Mouse (Mus musculus) forebrain, postnatal 0 days (tissue): ENCODE results near the gene Bcl7c. TPM values are rescaled to one million over a fixed set of nuclear protein-coding genes. Genes with fewer than 3 reads are reported as not detected.
A peak's percentile ranks its signal among the peaks of the same experiment; 100 is the strongest.
"Not testable (repeated sequence)": the region's sequence is repeated elsewhere in the genome, so short reads cannot be mapped to it uniquely, and the experiment has no call there.

ENCODE experiments used
- ATAC-seq: fragments of 200-750 bp; cut with Nextera tagmentation; 2 replicates; pipeline ENCODE4 v1.8.0; 2017; ENCODE audit warnings: mild to moderate bottlenecking, moderate library complexity
- DNase-seq: peaks from one replicate; pipeline ENCODE4 v3.0.0-alpha.2; 2015
- H3K27ac ChIP-seq: fragments of 300-500 bp; sonication (generic); 2 replicates; pipeline ENCODE4 v1.5.1; 2014; ENCODE audit warnings: low read depth, mild to moderate bottlenecking, antibody characterized with exemption, low read length, moderate library complexity, mixed read lengths
- H3K27me3 ChIP-seq: fragments of 300-500 bp; sonication (generic); 2 replicates; pipeline ENCODE4 v1.6.1; 2014; ENCODE audit warnings: mild to moderate bottlenecking, low read length, mixed read lengths; ENCODE audit not compliant: insufficient read depth
- H3K36me3 ChIP-seq: fragments of 300-500 bp; sonication (generic); 2 replicates; pipeline ENCODE4 v1.6.1; 2014; ENCODE audit warnings: mild to moderate bottlenecking, moderate library complexity; ENCODE audit not compliant: insufficient read depth
- H3K4me1 ChIP-seq: fragments of 300-500 bp; sonication (generic); 2 replicates; pipeline ENCODE4 v1.6.1; 2014; ENCODE audit warnings: antibody characterized with exemption; ENCODE audit not compliant: insufficient read depth
- H3K4me2 ChIP-seq: fragments of 300-500 bp; sonication (generic); 2 replicates; pipeline ENCODE4 v1.6.1; 2014; ENCODE audit warnings: low read depth, mild to moderate bottlenecking, moderate library complexity
- H3K4me3 ChIP-seq: fragments of 300-500 bp; sonication (generic); 2 replicates; pipeline ENCODE4 v1.5.1; 2014; ENCODE audit warnings: low read depth, low read length, mixed read lengths
- H3K9ac ChIP-seq: fragments of 300-500 bp; sonication (generic); 2 replicates; pipeline ENCODE4 v1.6.1; 2014; ENCODE audit warnings: mild to moderate bottlenecking
- H3K9me3 ChIP-seq: fragments of 300-500 bp; sonication (generic); 2 replicates; pipeline ENCODE4 v1.6.1; 2016; ENCODE audit warnings: low read length
- CTCF ChIP-seq: sonication (generic); IDR thresholded peaks from 2 replicates; pipeline ENCODE4 v1.5.1; 2016; ENCODE audit warnings: antibody characterized with exemption, control low read depth, low read depth
- WGBS: fragments of 180-500 bp; shearing (Covaris S2); extraction: QIAGEN DNeasy Blood & Tissue Kit; methylation state at CpG from one replicate; pipeline ENCODE4 v1.1.7; 2014; 5-methylcytosine and 5-hydroxymethylcytosine counted together
- polyA plus RNA-seq: library from polyadenylated mRNA; unstranded; fragments of >200 nt; fragmentation: Nextera tagmentation; extraction: Ambion mirVana; gene quantifications from 2 replicates; pipeline ENCODE4 v1.2.1, GENCODE M21; 2015
- total RNA-seq: library from RNA; depleted of rRNA; stranded (reverse); fragments of >200 nt; gene quantifications from 2 replicates; pipeline ENCODE4 v1.2.3, GENCODE M21; 2014

Gene Bcl7c
- total and polyA plus RNA-seq, 2 experiments from 2014 or later = 47.5 to 102 TPM

DNA sequence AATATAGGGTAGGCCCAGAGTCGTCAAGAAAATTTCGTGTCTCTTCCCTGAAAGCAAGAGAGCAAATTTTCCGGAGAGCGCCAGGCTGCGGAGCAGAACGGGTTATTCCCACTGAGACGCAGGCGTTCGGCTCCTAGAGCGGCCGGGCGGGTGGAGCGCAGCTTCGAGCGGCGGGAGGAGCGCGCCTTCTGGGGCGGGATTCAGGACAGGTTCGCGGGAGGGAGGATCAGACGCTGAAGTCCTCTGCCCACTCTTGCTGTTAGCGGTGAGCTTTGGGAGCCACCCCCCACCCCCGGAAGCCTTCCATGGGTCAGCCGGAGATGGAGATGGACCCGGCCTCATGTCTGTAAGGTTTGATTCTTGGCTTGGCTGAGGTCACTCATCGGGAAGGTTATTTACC is 71.8 kb downstream of the Bcl7c start:
- peak; percentile 88 for DNase-seq
- Histone ChIP-seq H3K9ac (peak overlapping the region; percentile 61), H3K27ac (no peak overlapping the region), H3K36me3 (no peaks in the 10 kb centered on the region), H3K9me3 (no peaks in the 10 kb centered on the region), H3K27me3 (no peaks in the 10 kb centered on the region), H3K4me3 (peak overlapping the region; percentile 59), H3K4me2 (peak overlapping the region; percentile 64), H3K4me1 (no peaks in the 10 kb centered on the region)
- WGBS = 4% methylated on average over 27 of the region's 27 CpGs
- TF ChIP-seq CTCF = 0 out of 2 replicates have a peak, but pooled peaks have one; percentile 3
- ATAC-seq = peak; percentile 95

DNA sequence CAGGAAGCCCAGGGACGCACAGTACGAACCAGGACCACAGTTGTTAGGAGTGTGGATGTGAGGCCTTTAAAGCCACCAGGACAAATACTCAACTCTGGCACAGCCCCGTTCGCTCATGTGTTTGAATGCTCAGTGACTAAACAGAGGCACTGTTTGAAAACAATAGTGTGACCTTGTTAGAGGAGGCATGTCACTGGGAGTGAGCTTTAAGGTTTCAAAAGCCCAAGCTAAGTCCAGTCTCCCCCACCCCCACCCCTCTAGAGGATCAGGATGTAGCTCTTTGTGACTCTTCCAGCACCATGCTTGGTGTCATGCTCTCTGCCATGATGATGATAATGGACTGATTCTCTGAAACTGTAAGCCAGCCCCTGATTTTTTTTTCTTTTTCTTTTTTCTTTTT is 77.3 kb downstream of the Bcl7c start:
- no peaks in the 10 kb centered on the region for H3K27me3 ChIP-seq
- no peak overlapping the region for H3K27ac ChIP-seq
- TF ChIP-seq CTCF = no peak
- no peaks in the 10 kb centered on the region for H3K4me1 ChIP-seq
- no peaks in the 10 kb centered on the region for H3K9me3 ChIP-seq
- no peak overlapping the region for H3K9ac ChIP-seq
- ATAC-seq (no peak), DNase-seq (no peak)
- 49% methylated on average over 4 of the region's 4 CpGs for WGBS
- no peaks in the 10 kb centered on the region for H3K36me3 ChIP-seq
- H3K4me3 ChIP-seq = no peak overlapping the region
- no peak overlapping the region for H3K4me2 ChIP-seq

DNA sequence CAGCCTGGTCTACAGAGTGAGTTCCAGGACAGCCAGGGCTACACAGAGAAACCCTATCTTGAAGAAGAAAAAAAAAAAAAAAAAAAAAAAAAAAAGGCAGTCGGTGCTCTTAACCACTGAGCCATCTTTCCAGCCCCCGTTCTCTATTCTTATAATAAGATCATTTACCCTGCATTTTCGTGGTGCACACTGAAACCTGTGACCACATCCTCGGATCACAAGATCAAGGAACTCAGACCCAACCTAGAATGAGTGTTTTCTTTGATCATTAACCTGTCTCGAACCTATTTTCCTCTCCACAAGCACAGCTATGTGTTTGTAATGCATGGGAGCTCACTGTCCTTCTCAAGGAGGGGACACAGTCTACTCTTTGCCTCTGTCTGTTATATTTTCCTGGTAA is 80.1 kb downstream of the Bcl7c start:
- H3K36me3 ChIP-seq = no peaks in the 10 kb centered on the region
- H3K4me3 ChIP-seq = no peak overlapping the region
- no peak overlapping the region for H3K4me2 ChIP-seq
- no peaks in the 10 kb centered on the region for H3K9me3 ChIP-seq
- H3K9ac ChIP-seq = no peak overlapping the region
- 86% methylated on average over 5 of the region's 5 CpGs for WGBS
- H3K27me3 ChIP-seq = no peaks in the 10 kb centered on the region
- ATAC-seq = no peak
- H3K27ac ChIP-seq = no peak overlapping the region
- TF ChIP-seq CTCF = no peak
- no peaks in the 10 kb centered on the region for H3K4me1 ChIP-seq
- DNase-seq = no peak

DNA sequence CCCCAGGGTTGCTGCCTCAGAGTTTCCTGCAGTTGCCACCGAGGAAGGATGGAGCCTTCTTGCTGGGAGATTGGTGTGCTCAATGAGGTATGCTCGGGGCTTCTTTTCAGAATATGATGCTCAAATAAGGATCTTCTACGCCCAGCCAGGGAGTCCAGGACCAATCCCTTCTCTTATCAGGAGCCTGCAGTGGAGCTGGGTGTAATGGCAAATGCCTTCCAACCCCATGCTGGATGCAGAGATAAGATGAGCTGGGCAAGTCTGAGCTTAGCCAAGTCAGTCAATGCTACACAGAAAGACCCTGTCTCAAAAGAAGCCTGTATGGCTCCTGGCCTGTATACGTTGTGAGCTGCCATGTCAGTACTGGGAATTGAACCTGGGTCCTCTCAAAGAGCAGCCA is 82.3 kb downstream of the Bcl7c start:
- no peak for TF ChIP-seq CTCF
- H3K27ac ChIP-seq = no peak overlapping the region
- H3K9ac ChIP-seq = no peak overlapping the region
- no peak overlapping the region for H3K4me2 ChIP-seq
- DNase-seq (no peak), ATAC-seq (no peak)
- no peaks in the 10 kb centered on the region for H3K36me3 ChIP-seq
- H3K4me1 ChIP-seq = no peaks in the 10 kb centered on the region
- no peaks in the 10 kb centered on the region for H3K27me3 ChIP-seq
- WGBS = 92% methylated on average over 4 of the region's 4 CpGs
- no peak overlapping the region for H3K4me3 ChIP-seq
- no peaks in the 10 kb centered on the region for H3K9me3 ChIP-seq

DNA sequence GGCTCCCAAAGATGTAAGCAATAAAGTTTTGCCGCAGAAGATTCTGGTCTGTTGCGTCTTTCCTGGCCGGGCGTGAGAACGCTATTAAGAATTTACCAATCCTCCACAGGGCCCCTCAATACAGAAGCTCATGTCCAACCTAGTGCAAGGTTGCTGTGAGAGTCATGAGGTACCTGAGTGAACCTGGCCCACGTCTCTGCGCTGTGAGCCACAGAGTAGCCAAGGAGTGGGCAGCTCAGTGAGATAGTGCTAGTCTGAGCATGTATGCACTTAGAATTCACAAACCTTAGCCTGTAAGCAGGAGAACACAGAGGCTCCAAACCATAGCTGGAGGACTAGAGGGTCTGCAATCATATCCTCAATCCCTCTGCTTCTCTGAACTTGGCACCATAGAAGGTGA is 82.7 kb downstream of the Bcl7c start:
- H3K27ac ChIP-seq = no peak overlapping the region
- no peak overlapping the region for H3K4me3 ChIP-seq
- no peak for DNase-seq
- no peak for ATAC-seq
- no peaks in the 10 kb centered on the region for H3K9me3 ChIP-seq
- no peak overlapping the region for H3K4me2 ChIP-seq
- H3K36me3 ChIP-seq = no peaks in the 10 kb centered on the region
- no peaks in the 10 kb centered on the region for H3K4me1 ChIP-seq
- no peak overlapping the region for H3K9ac ChIP-seq
- TF ChIP-seq CTCF = no peak
- 98% methylated on average over 7 of the region's 7 CpGs for WGBS
- no peaks in the 10 kb centered on the region for H3K27me3 ChIP-seq

DNA sequence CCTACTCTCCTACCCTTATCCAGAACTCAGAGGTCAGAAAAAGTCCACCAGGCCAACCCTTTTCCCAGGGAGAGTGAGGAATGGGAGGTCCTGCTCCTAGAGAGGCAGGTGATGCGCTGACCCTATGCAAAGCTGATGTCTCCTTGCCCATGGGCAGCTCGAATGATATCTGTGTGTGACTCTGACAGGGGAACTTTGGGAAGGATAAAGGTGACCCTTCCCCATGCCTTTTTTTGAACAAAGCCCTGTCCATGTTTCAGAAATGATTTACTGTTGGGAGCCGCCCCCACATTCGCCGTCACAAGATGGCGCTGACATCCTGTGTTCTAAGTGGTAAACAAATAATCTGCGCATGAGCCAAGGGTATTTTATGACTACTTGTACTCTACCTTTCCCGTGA is 90.3 kb downstream of the Bcl7c start:
- H3K9me3 ChIP-seq, H3K4me3 ChIP-seq, H3K27me3 ChIP-seq, H3K27ac ChIP-seq, H3K36me3 ChIP-seq, H3K9ac ChIP-seq, ATAC-seq, H3K4me2 ChIP-seq, DNase-seq: not testable (repeated sequence)
- H3K4me1 ChIP-seq = peaks cover 21% of the 10 kb centered on the region
- 78% methylated on average over 7 of the region's 8 CpGs for WGBS

DNA sequence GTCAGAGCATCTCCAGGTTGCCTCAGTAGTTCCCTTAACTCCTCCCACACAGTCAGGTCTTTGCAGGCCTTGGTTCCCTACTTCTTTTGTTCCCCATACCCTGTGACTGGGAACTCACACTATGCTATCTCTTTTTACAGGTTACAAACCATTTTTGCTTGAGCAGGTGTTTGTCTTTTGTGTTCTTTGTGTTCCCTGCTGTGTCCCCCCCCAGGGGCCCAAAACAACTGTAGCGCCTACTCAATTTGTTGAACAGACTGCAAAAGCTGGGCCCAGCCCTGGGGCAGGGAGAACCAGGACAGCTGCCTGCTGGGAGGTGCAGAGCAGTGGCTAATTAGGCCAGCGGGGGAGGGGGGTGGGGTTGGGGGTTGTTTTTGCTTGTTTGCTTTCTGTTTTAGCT is 90.8 kb downstream of the Bcl7c start:
- no peak overlapping the region for H3K9ac ChIP-seq
- no peaks in the 10 kb centered on the region for H3K9me3 ChIP-seq
- no peaks in the 10 kb centered on the region for H3K36me3 ChIP-seq
- H3K4me2 ChIP-seq = no peak overlapping the region
- H3K27ac ChIP-seq = no peak overlapping the region
- ATAC-seq (no peak), DNase-seq (no peak)
- H3K4me3 ChIP-seq = no peak overlapping the region
- H3K4me1 ChIP-seq = peaks cover 21% of the 10 kb centered on the region
- TF ChIP-seq CTCF = no peak
- no peaks in the 10 kb centered on the region for H3K27me3 ChIP-seq
- 17% methylated on average over 2 of the region's 2 CpGs for WGBS

DNA sequence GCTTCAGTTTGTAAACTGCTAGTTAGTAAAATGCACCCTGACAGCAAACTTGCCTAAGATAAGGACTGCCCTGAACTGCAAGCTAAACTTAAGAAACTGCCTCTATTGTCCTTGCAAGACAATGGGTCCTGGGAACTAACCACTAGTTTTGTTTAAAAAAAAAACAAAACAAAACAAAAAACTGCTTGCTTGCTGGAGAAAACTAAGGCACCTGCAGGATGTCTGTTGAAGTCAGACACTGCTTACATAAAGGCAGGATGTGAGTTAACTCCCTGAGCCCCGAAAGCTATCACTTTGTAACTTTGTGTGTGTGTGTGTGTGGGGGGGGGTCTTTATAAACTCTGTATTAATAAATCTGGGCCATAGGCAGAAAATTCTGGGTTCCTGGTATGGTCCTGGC is 91.9 kb downstream of the Bcl7c start:
- Histone ChIP-seq H3K27ac (no peak overlapping the region), H3K27me3 (no peaks in the 10 kb centered on the region), H3K4me1 (peaks cover 21% of the 10 kb centered on the region), H3K4me3 (no peak overlapping the region), H3K9me3 (no peaks in the 10 kb centered on the region), H3K4me2 (no peak overlapping the region), H3K9ac (no peak overlapping the region), H3K36me3 (peaks cover 9% of the 10 kb centered on the region)
- ATAC-seq (no peak), DNase-seq (no peak)
- 67% methylated on average over 1 of the region's 1 CpGs for WGBS
- no peak for TF ChIP-seq CTCF
